In genomic region chr2:30392114-30392576, GRCm38 (mm10) we compare ENCODE assay signal across 8 mouse cellular contexts. TPM values are rescaled to one million over a fixed set of nuclear protein-coding genes. Genes with fewer than 3 reads are reported as not detected.
DNase-seq lines count a peak whose midpoint lies in the region; ATAC-seq and TF ChIP-seq lines count a peak whose summit lies in the region.

Dolpp1 (plus strand) TSS chr2:30392254.

- peak within 1 kb of the TSS; percentile 66 for H3K27ac ChIP-seq in MEL (ENCODE audit: control insufficient read depth, low read depth, low read length)
- H3K27ac ChIP-seq in cerebellum, adult 2 months (ENCODE audit: insufficient read depth, low read length) = peak within 1 kb of the TSS; percentile 45
- peak within 1 kb of the TSS; percentile 97 for H3K27ac ChIP-seq in lung, embryonic 16.5 days (ENCODE audit: low read length)

- no peaks in the 10 kb centered on the region for H3K27me3 ChIP-seq in MEL (ENCODE audit: control insufficient read depth in 1 of 2, insufficient read depth in 2 of 2, low read length in 2 of 2)
- H3K27me3 ChIP-seq in cerebellum, adult 2 months (ENCODE audit: control insufficient read depth, insufficient read depth, low read length) = no peaks in the 10 kb centered on the region
- H3K27me3 ChIP-seq in lung, embryonic 16.5 days (ENCODE audit: control insufficient read depth, insufficient read depth, low read depth, low read length) = no peaks in the 10 kb centered on the region

- H3K9me3 ChIP-seq in MEL (replicated peaks; ENCODE audit: insufficient read depth, low read length) = no peaks in the 10 kb centered on the region
- H3K9me3 ChIP-seq in lung, embryonic 16.5 days (ENCODE audit: control insufficient read depth, low read length) = 0 out of 2 replicates have a peak, but pooled peaks cover 3% of the 10 kb centered on the region

- DNase-seq in MEL (ENCODE audit: low read depth, low spot score) = peak; percentile 99
- DNase-seq in cerebellum, adult 2 months = peak; percentile 97 to 99
- DNase-seq in forelimb bud, embryonic 11.5 days (ENCODE audit: low read depth, low spot score) = peak; percentile 99
- DNase-seq in layer of hippocampus, adult 9-10 months (ENCODE audit: low spot score) = peak; percentile 96
- peak; percentile 90 for DNase-seq in ovary, postnatal 10 days (ENCODE audit: low spot score)
- DNase-seq in thymus, postnatal 10 days (ENCODE audit: low spot score in 2 of 2) = peak; percentile 93 to 98

- peaks cover 11% of the 10 kb centered on the region for H3K79me2 ChIP-seq in MEL (ENCODE audit: control insufficient read depth, insufficient read depth, low read length, poor library complexity)

- ATAC-seq in hematopoietic stem cell, adult 5-6 weeks (replicated peaks in 1 of 2; ENCODE audit: insufficient read depth in 1 of 2, low FRiP score in 2 of 2, low TSS enrichment in 1 of 2, low read depth in 1 of 2, poor library complexity in 2 of 2, severe bottlenecking in 2 of 2) = peak; percentile 96
- ATAC-seq in lung, embryonic 16.5 days (ENCODE audit: low read depth) = peak; percentile 95

- peaks cover 0 to 6% of the 10 kb centered on the region in 2 experiments; a peak in 2 of 4 replicates for H3K4me1 ChIP-seq in MEL (ENCODE audit: control insufficient read depth in 1 of 2, insufficient read depth in 2 of 2, low read length in 2 of 2)
- peaks cover 10% of the 10 kb centered on the region for H3K4me1 ChIP-seq in cerebellum, adult 2 months (ENCODE audit: control insufficient read depth, insufficient read depth, low read length)
- H3K4me1 ChIP-seq in lung, embryonic 16.5 days (replicated peaks; ENCODE audit: control insufficient read depth, insufficient read depth, low read length) = peaks cover 8% of the 10 kb centered on the region

- peak within 1 kb of the TSS; percentile 77 to 83 for H3K4me3 ChIP-seq in MEL (ENCODE audit: control insufficient read depth in 1 of 2, insufficient read depth in 1 of 2, low read depth in 2 of 2, low read length in 2 of 2)
- peak within 1 kb of the TSS; percentile 67 for H3K4me3 ChIP-seq in cerebellum, adult 2 months (replicated peaks; ENCODE audit: insufficient read depth, low read depth, low read length)
- H3K4me3 ChIP-seq in lung, embryonic 16.5 days (ENCODE audit: low read length) = peak within 1 kb of the TSS; percentile 71

- H3K36me3 ChIP-seq in MEL (ENCODE audit: control insufficient read depth in 1 of 2, insufficient read depth in 2 of 2, low read length in 2 of 2) = peaks cover 0 to 3% of the 10 kb centered on the region in 2 experiments; a peak in 2 of 4 replicates
- peaks cover 15% of the 10 kb centered on the region for H3K36me3 ChIP-seq in lung, embryonic 16.5 days (ENCODE audit: control insufficient read depth, insufficient read depth, low read length)

- TF ChIP-seq RAD21 in MEL (IDR thresholded peaks at IDR 0.05; ENCODE audit: low read depth, low read length) = no peak

- peak; percentile 49 to 66; a peak in 1 of 4 replicates for TF ChIP-seq POLR2A in MEL (IDR thresholded peaks at IDR 0.05; ENCODE audit: control insufficient read depth in 1 of 2, insufficient read depth in 1 of 2, low read depth in 1 of 2, low read length in 2 of 2, poor library complexity in 1 of 2)
- TF ChIP-seq POLR2A in cerebellum, adult 2 months (IDR thresholded peaks at IDR 0.05; ENCODE audit: borderline replicate concordance, insufficient read depth, low read length) = peak; percentile 83; the same call in 1 of the 2 replicates

- TF ChIP-seq CTCF in MEL (IDR thresholded peaks at IDR 0.05 in 2 of 3, conservative IDR thresholded peaks at IDR 0.05 in 1 of 3; ENCODE audit: control insufficient read depth in 1 of 3, insufficient read depth in 1 of 3, low read depth in 2 of 3, low read length in 3 of 3, poor library complexity in 1 of 3, severe bottlenecking in 1 of 3) = no peak
- TF ChIP-seq CTCF in cerebellum, adult 2 months (IDR thresholded peaks at IDR 0.05; ENCODE audit: borderline replicate concordance, insufficient read depth, low read depth, low read length) = no peak

- peak within 1 kb of the TSS; percentile 89 for H3K9ac ChIP-seq in MEL (ENCODE audit: control insufficient read depth, low read depth, low read length, poor library complexity, severe bottlenecking)
- peak within 1 kb of the TSS; percentile 88 for H3K9ac ChIP-seq in lung, embryonic 16.5 days (ENCODE audit: low read length)

- TF ChIP-seq EP300 in MEL (IDR thresholded peaks at IDR 0.05; ENCODE audit: low read depth in 1 of 2, low read length in 2 of 2) = no peak

- peak within 1 kb of the TSS; percentile 91 for H3K4me2 ChIP-seq in lung, embryonic 16.5 days (ENCODE audit: low read depth, low read length)

- WGBS in cerebellum, adult 2 months = under 1% methylated on average over 40 of the region's 40 CpGs
- WGBS in lung, embryonic 16.5 days = 0% methylated on average over 40 of the region's 40 CpGs

TF ChIP-seq in MEL, 35 proteins besides CTCF, POLR2A, EP300 and RAD21:
- TF ChIP-seq GATA1 (IDR thresholded peaks at IDR 0.05; ENCODE audit: low read depth, low read length) = 0 out of 2 replicates have a peak, but pooled peaks have one; percentile 19
- no peak for TF ChIP-seq POLR2AphosphoS5 (IDR thresholded peaks at IDR 0.05; ENCODE audit: borderline replicate concordance, low read depth, low read length)
- TF ChIP-seq CHD1 (IDR thresholded peaks at IDR 0.05; ENCODE audit: low read depth, low read length) = no peak
- TF ChIP-seq TCF12 (IDR thresholded peaks at IDR 0.05; ENCODE audit: low read depth, low read length) = no peak
- TF ChIP-seq HCFC1 (IDR thresholded peaks at IDR 0.05; ENCODE audit: low read depth, low read length) = peak; percentile 67; the same call in 1 of the 2 replicates
- TF ChIP-seq TBP (IDR thresholded peaks at IDR 0.05; ENCODE audit: low read depth, low read length) = peak; percentile 49; the same call in 1 of the 2 replicates
- TF ChIP-seq JUND (IDR thresholded peaks at IDR 0.05; ENCODE audit: low read depth, low read length) = no peak
- TF ChIP-seq MYB (IDR thresholded peaks at IDR 0.05; ENCODE audit: low read depth, low read length) = no peak
- TF ChIP-seq SMC3 (IDR thresholded peaks at IDR 0.05; ENCODE audit: low read depth, low read length) = no peak
- no peak for TF ChIP-seq NELFE (IDR thresholded peaks at IDR 0.05; ENCODE audit: low read depth, low read length)
- TF ChIP-seq MXI1 (IDR thresholded peaks at IDR 0.05; ENCODE audit: low read depth, low read length) = peak; percentile 71; the same call in 1 of the 2 replicates
- TF ChIP-seq MYC (IDR thresholded peaks at IDR 0.05; ENCODE audit: low read depth, low read length) = no peak
- peak; percentile 90 for TF ChIP-seq CHD2 (IDR thresholded peaks at IDR 0.05; ENCODE audit: low read length)
- TF ChIP-seq MAX (IDR thresholded peaks at IDR 0.05; ENCODE audit: low read length) = no peak
- no peak for TF ChIP-seq ETS1 (IDR thresholded peaks at IDR 0.05; ENCODE audit: low read depth, low read length)
- TF ChIP-seq ZMIZ1 (IDR thresholded peaks at IDR 0.05; ENCODE audit: low read depth, low read length) = no peak
- no peak for TF ChIP-seq ZC3H11A (IDR thresholded peaks at IDR 0.05; ENCODE audit: low read depth, low read length)
- peak; percentile 61; the same call in 1 of the 2 replicates for TF ChIP-seq SIN3A (IDR thresholded peaks at IDR 0.05; ENCODE audit: low read length)
- TF ChIP-seq POLR2AphosphoS2 (IDR thresholded peaks at IDR 0.05; ENCODE audit: low read length) = peak; percentile 62; the same call in 1 of the 2 replicates
- peak; percentile 57; the same call in 1 of the 2 replicates for TF ChIP-seq NRF1 (IDR thresholded peaks at IDR 0.05; ENCODE audit: insufficient read depth, low read depth, low read length, poor library complexity, severe bottlenecking)
- TF ChIP-seq UBTF (IDR thresholded peaks at IDR 0.05; ENCODE audit: borderline replicate concordance, insufficient read depth, low read depth, low read length) = no peak
- TF ChIP-seq TAL1 (IDR thresholded peaks at IDR 0.05; ENCODE audit: low read length) = no peak
- no peak for TF ChIP-seq GABPA (IDR thresholded peaks at IDR 0.05; ENCODE audit: low read depth, low read length)
- no peak for TF ChIP-seq USF1 (IDR thresholded peaks at IDR 0.05; ENCODE audit: low read depth, low read length)
- TF ChIP-seq MAFK (IDR thresholded peaks at IDR 0.05; ENCODE audit: borderline replicate concordance, low read depth, low read length) = no peak
- TF ChIP-seq USF2 (IDR thresholded peaks at IDR 0.05; ENCODE audit: borderline replicate concordance in 1 of 2, insufficient read depth in 1 of 2, low read depth in 1 of 2, low read length in 2 of 2) = no peak
- no peak for TF ChIP-seq BHLHE40 (IDR thresholded peaks at IDR 0.05; ENCODE audit: borderline replicate concordance, low read depth, low read length)
- TF ChIP-seq RCOR1 (IDR thresholded peaks at IDR 0.05; ENCODE audit: low read depth, low read length) = no peak
- no peak for TF ChIP-seq MAZ (IDR thresholded peaks at IDR 0.05; ENCODE audit: low read depth, low read length)
- no peak for TF ChIP-seq ZNF384 (IDR thresholded peaks at IDR 0.05; ENCODE audit: low read depth, low read length)
- TF ChIP-seq ELF1 (IDR thresholded peaks at IDR 0.05; ENCODE audit: low read depth, low read length) = 0 out of 2 replicates have a peak, but pooled peaks have one; percentile 29
- TF ChIP-seq ZKSCAN1 (IDR thresholded peaks at IDR 0.05; ENCODE audit: low read depth, low read length) = no peak
- no peak for TF ChIP-seq E2F4 (IDR thresholded peaks at IDR 0.05; ENCODE audit: borderline replicate concordance, low read depth, low read length)
- no peak; the same call in 1 of the 2 replicates for TF ChIP-seq KAT2A (conservative IDR thresholded peaks at IDR 0.05; ENCODE audit: low read depth, low read length)
- TF ChIP-seq MEF2A (IDR thresholded peaks at IDR 0.05; ENCODE audit: extremely low read depth, insufficient replicate concordance, low read depth, low read length, poor library complexity, severe bottlenecking) = no peak

RNA-seq across cellular contexts. Expression of gene Dolpp1, which starts in this region (rescaled TPM):
- total RNA-seq in MEL (2012; rRNA removed) = 24.6 and 28.0 TPM in 2 replicates
- 10 to 100 TPM in 1 of 2 experiments, not detected in 1; 37.5 TPM for polyA plus RNA-seq in MEL (2012; ENCODE audit: insufficient read depth in 1 of 2, insufficient read length in 2 of 2, low read depth in 1 of 2, low replicate concordance in 2 of 2, missing spikeins in 1 of 2)
- polyA plus RNA-seq in cerebellum, adult 2 months (2012; rRNA removed) = 50.5 and 55.9 TPM in 2 replicates
- total RNA-seq in hematopoietic stem cell, adult 5-6 weeks (2017) = 7.4 and 24.5 TPM in 2 replicates
- 49.6 and 52.6 TPM in 2 replicates for polyA plus RNA-seq in lung, embryonic 16.5 days (2015; fragmentation: Nextera tagmentation; extraction: Ambion mirVana)

Comparison
In these comparisons a context has a peak if more than half of its experiments do, and no peak if none do; other contexts are left out.
1. Peak in every context shown above with its lines: DNase-seq, ATAC-seq, H3K4me3 ChIP-seq and H3K27ac ChIP-seq.
2. H3K27ac ChIP-seq: peak in every context shown above with its lines; median percentile 97 in lung, embryonic 16.5 days; 66 in MEL; 45 in cerebellum, adult 2 months.